Mouse (Mus musculus): ENCODE results near the gene Ano4. TPM values are rescaled to one million over a fixed set of nuclear protein-coding genes. Genes with fewer than 3 reads are reported as not detected.

Ano4 gene
- total and polyA plus RNA-seq, 2 experiments, result 0.09 TPM; not detected in 1

DNA sequence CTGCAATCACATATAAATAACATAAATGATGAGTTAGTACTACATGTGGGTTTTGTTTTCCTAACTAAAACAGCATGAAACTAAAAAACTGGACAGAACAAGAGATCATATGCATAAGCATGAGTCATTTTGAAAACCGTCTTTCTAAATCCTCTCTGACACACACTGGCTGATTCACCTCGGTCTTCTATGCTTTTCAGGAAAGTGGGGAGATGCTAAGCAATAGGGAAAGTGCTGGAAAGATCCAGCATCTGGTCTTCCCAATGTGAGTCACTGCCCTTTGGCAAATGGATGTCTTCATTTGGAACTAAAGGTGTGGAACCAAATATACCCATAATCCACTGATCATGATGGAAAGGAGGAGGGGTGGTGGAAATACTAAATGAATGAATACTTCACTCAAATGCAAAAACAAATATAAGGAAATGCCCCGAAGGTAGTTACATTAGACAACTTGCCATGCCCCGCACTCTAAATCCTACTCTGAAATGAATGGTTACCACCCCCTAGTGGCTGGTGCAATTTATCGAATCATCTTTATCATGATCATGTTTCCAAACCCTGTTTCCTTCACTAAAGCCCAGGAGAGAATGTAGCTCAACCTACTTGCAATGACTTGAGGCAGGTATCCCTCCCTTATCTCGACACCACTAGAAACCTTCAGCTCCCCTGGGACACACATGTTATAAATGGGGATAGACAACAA, 122.1 kb downstream of the Ano4 start:
- Histone ChIP-seq H3K4me1 (ENCODE audit: control insufficient read depth, insufficient read depth, low read length) (no peaks in the 10 kb centered on the region), H3K9ac (ENCODE audit: low read depth, low read length) (no peak overlapping the region), H3K27ac (replicated peaks; ENCODE audit: insufficient read depth, low read depth, low read length) (no peak overlapping the region), H3K79me2 (ENCODE audit: control insufficient read depth, insufficient read depth, low read length) (no peaks in the 10 kb centered on the region), H3K36me3 (ENCODE audit: control insufficient read depth, insufficient read depth, low read length) (no peaks in the 10 kb centered on the region), H3K4me3 (ENCODE audit: insufficient read depth, low read depth, low read length) (no peak overlapping the region), H3K27me3 (ENCODE audit: control insufficient read depth, insufficient read depth, low read length) (no peaks in the 10 kb centered on the region)
- no peak for DNase-seq (ENCODE audit: extremely low read depth, low read depth, low spot score)
- 71% methylated on average over 6 of the region's 6 CpGs for WGBS
- TF ChIP-seq POLR2A (IDR thresholded peaks at IDR 0.05; ENCODE audit: extremely low read depth, insufficient read depth, low read length) (no peak), CTCF (IDR thresholded peaks at IDR 0.05; ENCODE audit: low read depth, low read length) (no peak)

DNA sequence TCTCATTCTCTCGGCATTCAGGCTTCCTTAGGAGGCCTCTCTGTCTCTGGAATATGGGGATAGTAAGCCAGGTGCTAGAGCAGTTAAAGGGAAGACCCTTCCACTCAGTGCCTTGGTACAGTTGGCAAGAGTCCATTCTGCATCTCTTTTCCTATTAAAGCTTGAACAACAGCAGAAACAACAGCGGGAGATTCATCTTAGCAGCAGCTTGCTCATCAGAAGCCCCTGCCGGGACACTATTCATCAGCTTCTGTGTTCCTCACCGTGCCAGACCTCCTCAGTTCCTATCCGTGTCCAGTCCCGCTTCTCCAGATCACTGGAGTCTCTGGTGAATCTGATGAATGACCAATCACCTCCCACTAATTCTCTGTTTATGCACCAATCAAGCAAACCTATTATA, 128.5 kb downstream of the Ano4 start:
- TF ChIP-seq POLR2A (IDR thresholded peaks at IDR 0.05; ENCODE audit: extremely low read depth, insufficient read depth, low read length) (no peak), CTCF (IDR thresholded peaks at IDR 0.05; ENCODE audit: low read depth, low read length) (no peak)
- H3K27me3 ChIP-seq (ENCODE audit: control insufficient read depth, insufficient read depth, low read length), result no peaks in the 10 kb centered on the region
- 85% methylated on average over 6 of the region's 6 CpGs for WGBS
- H3K36me3 ChIP-seq (ENCODE audit: control insufficient read depth, insufficient read depth, low read length), result no peaks in the 10 kb centered on the region
- H3K4me1 ChIP-seq (ENCODE audit: control insufficient read depth, insufficient read depth, low read length), result no peaks in the 10 kb centered on the region
- H3K79me2 ChIP-seq (ENCODE audit: control insufficient read depth, insufficient read depth, low read length), result no peaks in the 10 kb centered on the region
- no peak for DNase-seq (ENCODE audit: extremely low read depth, low read depth, low spot score)
- H3K9ac ChIP-seq (ENCODE audit: low read depth, low read length), result no peak overlapping the region
- no peak overlapping the region for H3K4me3 ChIP-seq (ENCODE audit: insufficient read depth, low read depth, low read length)
- no peak overlapping the region for H3K27ac ChIP-seq (replicated peaks; ENCODE audit: insufficient read depth, low read depth, low read length)

DNA sequence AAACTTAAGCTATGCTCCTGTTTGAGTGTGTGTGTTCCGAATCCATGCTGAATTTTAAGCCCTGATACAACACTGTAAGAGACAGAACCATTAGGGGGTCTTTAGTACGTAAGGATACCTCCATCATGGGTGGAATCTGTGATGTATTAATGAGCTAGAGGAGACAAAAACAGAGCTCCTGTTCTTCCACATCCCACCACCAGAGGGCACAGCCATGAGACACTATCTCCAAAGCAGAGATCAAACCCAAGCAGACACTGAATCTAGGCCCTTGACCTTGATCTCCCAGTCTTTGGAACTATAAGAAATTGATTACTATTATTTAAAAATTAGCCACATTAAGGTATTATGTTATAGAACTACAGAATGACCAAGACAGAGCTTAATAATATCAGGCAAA, 138.7 kb downstream of the Ano4 start:
- TF ChIP-seq POLR2A (IDR thresholded peaks at IDR 0.05; ENCODE audit: extremely low read depth, insufficient read depth, low read length) (no peak), CTCF (IDR thresholded peaks at IDR 0.05; ENCODE audit: low read depth, low read length) (peak; percentile 34; the same call in 1 of the 2 replicates)
- no peaks in the 10 kb centered on the region for H3K27me3 ChIP-seq (ENCODE audit: control insufficient read depth, insufficient read depth, low read length)
- no peak overlapping the region for H3K27ac ChIP-seq (replicated peaks; ENCODE audit: insufficient read depth, low read depth, low read length)
- no peaks in the 10 kb centered on the region for H3K79me2 ChIP-seq (ENCODE audit: control insufficient read depth, insufficient read depth, low read length)
- no peak overlapping the region for H3K4me3 ChIP-seq (ENCODE audit: insufficient read depth, low read depth, low read length)
- WGBS, result 46% methylated on average over 2 of the region's 2 CpGs
- H3K4me1 ChIP-seq (ENCODE audit: control insufficient read depth, insufficient read depth, low read length), result no peaks in the 10 kb centered on the region
- H3K36me3 ChIP-seq (ENCODE audit: control insufficient read depth, insufficient read depth, low read length), result no peaks in the 10 kb centered on the region
- no peak overlapping the region for H3K9ac ChIP-seq (ENCODE audit: low read depth, low read length)
- peak; percentile 5 for DNase-seq (ENCODE audit: extremely low read depth, low read depth, low spot score)

DNA sequence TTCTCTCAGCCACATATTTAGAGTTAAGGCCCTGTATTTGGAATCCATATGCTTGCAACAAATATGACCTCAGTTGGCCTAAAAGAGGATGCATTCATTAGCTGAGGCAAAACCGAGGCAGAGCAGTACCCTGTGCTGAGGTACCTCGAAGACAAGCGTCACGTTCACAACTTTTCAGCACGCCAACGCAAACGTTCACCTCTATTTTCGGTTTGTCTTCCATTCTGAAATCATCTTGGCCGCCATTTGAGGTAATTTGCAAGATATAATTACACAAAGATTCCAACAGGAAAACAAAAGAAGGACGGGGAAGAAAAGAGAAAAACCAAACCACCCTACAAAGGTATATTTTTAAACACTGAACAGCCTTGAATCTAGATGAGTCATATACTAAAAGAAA, 148.1 kb downstream of the Ano4 start:
- Histone ChIP-seq H3K27me3 (ENCODE audit: control insufficient read depth, insufficient read depth, low read length) (no peaks in the 10 kb centered on the region), H3K4me3 (ENCODE audit: insufficient read depth, low read depth, low read length) (no peak overlapping the region), H3K4me1 (ENCODE audit: control insufficient read depth, insufficient read depth, low read length) (no peaks in the 10 kb centered on the region), H3K79me2 (ENCODE audit: control insufficient read depth, insufficient read depth, low read length) (no peaks in the 10 kb centered on the region), H3K9ac (ENCODE audit: low read depth, low read length) (no peak overlapping the region), H3K27ac (replicated peaks; ENCODE audit: insufficient read depth, low read depth, low read length) (no peak overlapping the region), H3K36me3 (ENCODE audit: control insufficient read depth, insufficient read depth, low read length) (no peaks in the 10 kb centered on the region)
- no peak for DNase-seq (ENCODE audit: extremely low read depth, low read depth, low spot score)
- WGBS, result 87% methylated on average over 10 of the region's 10 CpGs
- TF ChIP-seq CTCF (IDR thresholded peaks at IDR 0.05; ENCODE audit: low read depth, low read length), result no peak
- no peak for TF ChIP-seq POLR2A (IDR thresholded peaks at IDR 0.05; ENCODE audit: extremely low read depth, insufficient read depth, low read length)

DNA sequence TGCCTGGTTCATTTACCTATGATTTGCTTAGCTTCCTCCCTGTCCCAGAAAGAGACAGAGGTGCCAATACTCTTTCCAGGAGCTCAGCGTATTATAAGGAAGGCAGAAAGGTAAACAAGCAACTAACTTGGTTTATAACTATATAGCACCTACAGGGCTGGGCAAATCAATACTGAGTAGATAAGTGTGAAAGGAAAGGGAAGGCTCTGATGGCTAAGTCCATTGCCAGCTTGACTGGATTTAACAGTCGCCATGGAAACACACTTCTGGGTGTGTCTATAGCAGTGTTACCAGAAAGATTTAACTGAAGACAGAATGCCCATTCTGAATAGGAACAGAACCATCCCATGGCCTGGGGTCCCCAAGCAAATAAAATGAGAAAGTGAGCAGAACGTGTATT, 149.5 kb downstream of the Ano4 start:
- 61% methylated on average over 3 of the region's 3 CpGs for WGBS
- H3K9ac ChIP-seq (ENCODE audit: low read depth, low read length), result no peak overlapping the region
- H3K27ac ChIP-seq (replicated peaks; ENCODE audit: insufficient read depth, low read depth, low read length), result no peak overlapping the region
- TF ChIP-seq CTCF (IDR thresholded peaks at IDR 0.05; ENCODE audit: low read depth, low read length) (no peak), POLR2A (IDR thresholded peaks at IDR 0.05; ENCODE audit: extremely low read depth, insufficient read depth, low read length) (no peak)
- no peaks in the 10 kb centered on the region for H3K27me3 ChIP-seq (ENCODE audit: control insufficient read depth, insufficient read depth, low read length)
- H3K4me3 ChIP-seq (ENCODE audit: insufficient read depth, low read depth, low read length), result no peak overlapping the region
- no peaks in the 10 kb centered on the region for H3K79me2 ChIP-seq (ENCODE audit: control insufficient read depth, insufficient read depth, low read length)
- H3K36me3 ChIP-seq (ENCODE audit: control insufficient read depth, insufficient read depth, low read length), result no peaks in the 10 kb centered on the region
- DNase-seq (ENCODE audit: extremely low read depth, low read depth, low spot score), result no peak
- H3K4me1 ChIP-seq (ENCODE audit: control insufficient read depth, insufficient read depth, low read length), result no peaks in the 10 kb centered on the region

DNA sequence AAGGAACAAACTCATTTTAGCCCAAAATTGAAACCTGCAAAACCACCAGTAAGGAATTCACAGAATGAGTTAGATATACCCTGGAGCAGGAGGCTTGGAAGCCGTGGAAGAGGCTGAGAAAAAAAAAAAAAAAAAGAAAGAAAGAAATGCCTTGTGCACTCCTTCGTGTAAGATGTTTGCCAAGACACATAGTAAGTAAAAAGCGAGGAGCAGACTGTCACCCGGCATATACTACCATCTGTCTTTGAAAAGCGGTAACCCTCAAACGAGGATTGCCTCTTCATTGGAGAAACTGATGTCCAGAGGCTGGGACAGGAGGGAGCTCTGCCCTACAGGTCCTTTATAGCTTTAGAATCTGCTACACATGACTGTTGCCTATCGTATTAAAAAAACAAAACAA, 150.1 kb downstream of the Ano4 start:
- H3K27me3 ChIP-seq (ENCODE audit: control insufficient read depth, insufficient read depth, low read length), result no peaks in the 10 kb centered on the region
- WGBS, result 72% methylated on average over 7 of the region's 7 CpGs
- DNase-seq (ENCODE audit: extremely low read depth, low read depth, low spot score), result no peak
- TF ChIP-seq CTCF (IDR thresholded peaks at IDR 0.05; ENCODE audit: low read depth, low read length) (no peak), POLR2A (IDR thresholded peaks at IDR 0.05; ENCODE audit: extremely low read depth, insufficient read depth, low read length) (no peak)
- no peak overlapping the region for H3K9ac ChIP-seq (ENCODE audit: low read depth, low read length)
- no peak overlapping the region for H3K27ac ChIP-seq (replicated peaks; ENCODE audit: insufficient read depth, low read depth, low read length)
- no peak overlapping the region for H3K4me3 ChIP-seq (ENCODE audit: insufficient read depth, low read depth, low read length)
- H3K79me2 ChIP-seq (ENCODE audit: control insufficient read depth, insufficient read depth, low read length), result no peaks in the 10 kb centered on the region
- H3K36me3 ChIP-seq (ENCODE audit: control insufficient read depth, insufficient read depth, low read length), result no peaks in the 10 kb centered on the region
- H3K4me1 ChIP-seq (ENCODE audit: control insufficient read depth, insufficient read depth, low read length), result no peaks in the 10 kb centered on the region
